8 mouse cellular contexts compared by ENCODE assay signal in genomic region chr9:100569798-100570625, GRCm38 (mm10). TPM values are rescaled to one million over a fixed set of nuclear protein-coding genes. Genes with fewer than 3 reads are reported as not detected.
A peak's percentile ranks its signal among the peaks of the same experiment; 100 is the strongest.
DNase-seq lines count a peak whose midpoint lies in the region; ATAC-seq and TF ChIP-seq lines count a peak whose summit lies in the region.

No protein-coding gene starts in this region.

- peaks cover 11% of the 10 kb centered on the region for H3K4me1 ChIP-seq in E14TG2a.4 (replicated peaks; ENCODE audit: low read depth, low read length)
- peaks cover 10% of the 10 kb centered on the region for H3K4me1 ChIP-seq in forebrain, embryonic 12.5 days
- peaks cover 2% of the 10 kb centered on the region; the same call in 1 of the 2 replicates for H3K4me1 ChIP-seq in liver, embryonic 16.5 days (ENCODE audit: control insufficient read depth, low read depth, low read length)
- H3K4me1 ChIP-seq in neural tube, embryonic 11.5 days (ENCODE audit: control insufficient read depth, insufficient read depth, low read length), result 0 out of 2 replicates have a peak, but pooled peaks cover 2% of the 10 kb centered on the region

- peak overlapping the region; percentile 80 for H3K9ac ChIP-seq in forebrain, embryonic 12.5 days
- H3K9ac ChIP-seq in liver, embryonic 16.5 days (ENCODE audit: low read depth, low read length), result no peak overlapping the region; the same call in 1 of the 2 replicates
- H3K9ac ChIP-seq in neural tube, embryonic 11.5 days (ENCODE audit: low read length), result peak overlapping the region; percentile 64

- H3K36me3 ChIP-seq in E14TG2a.4 (ENCODE audit: insufficient read depth, low read length), result no peaks in the 10 kb centered on the region
- no peaks in the 10 kb centered on the region for H3K36me3 ChIP-seq in forebrain, embryonic 12.5 days (replicated peaks)
- H3K36me3 ChIP-seq in liver, embryonic 16.5 days (ENCODE audit: control insufficient read depth, insufficient read depth), result no peaks in the 10 kb centered on the region
- no peaks in the 10 kb centered on the region for H3K36me3 ChIP-seq in neural tube, embryonic 11.5 days (ENCODE audit: control insufficient read depth, insufficient read depth, low read length)

- H3K4me2 ChIP-seq in forebrain, embryonic 12.5 days, result peak overlapping the region; percentile 86
- peak overlapping the region; percentile 69 for H3K4me2 ChIP-seq in liver, embryonic 16.5 days (ENCODE audit: low read depth, low read length)
- peak overlapping the region; percentile 65 for H3K4me2 ChIP-seq in neural tube, embryonic 11.5 days (ENCODE audit: low read depth)

- no peak for TF ChIP-seq CTCF in E14TG2a.4 (conservative IDR thresholded peaks at IDR 0.05; ENCODE audit: low read length)

- intact Hi-C loops in heart, postnatal 14 days (cut with DNase I), result no loop called here

- peak; percentile 47; the same call in 1 of the 2 replicates for ATAC-seq in forebrain, embryonic 12.5 days (ENCODE audit: low FRiP score)
- peak; percentile 47; the same call in 1 of the 2 replicates for ATAC-seq in liver, embryonic 16.5 days (ENCODE audit: low read depth)
- peak; percentile 45 for ATAC-seq in neural tube, embryonic 11.5 days (ENCODE audit: insufficient read depth, low FRiP score, low TSS enrichment)
- ATAC-seq in monocyte, adult 5-6 weeks (replicated peaks; ENCODE audit: insufficient number of reproducible peaks, low FRiP score, low TSS enrichment, poor library complexity, severe bottlenecking), result no peak

- DNase-seq in brain, adult 2 months (ENCODE audit: low read depth, low spot score), result peak; percentile 94
- peak; percentile 46 to 51 for DNase-seq in heart, postnatal 14 days
- DNase-seq in kidney, postnatal 25 days, result peak; percentile 51 to 77
- DNase-seq in neural tube, embryonic 11.5 days (ENCODE audit: low spot score), result peak; percentile 60

- H3K9me3 ChIP-seq in E14TG2a.4 (ENCODE audit: low read length), result no peaks in the 10 kb centered on the region
- H3K9me3 ChIP-seq in forebrain, embryonic 12.5 days, result no peaks in the 10 kb centered on the region
- no peaks in the 10 kb centered on the region for H3K9me3 ChIP-seq in liver, embryonic 16.5 days (replicated peaks; ENCODE audit: control insufficient read depth, low read length)
- H3K9me3 ChIP-seq in neural tube, embryonic 11.5 days (ENCODE audit: control insufficient read depth, low read length), result no peaks in the 10 kb centered on the region

- H3K4me3 ChIP-seq in E14TG2a.4 (replicated peaks; ENCODE audit: low read length), result peak overlapping the region; percentile 83
- H3K4me3 ChIP-seq in forebrain, embryonic 12.5 days (replicated peaks), result peak overlapping the region; percentile 72
- peak overlapping the region; percentile 52 for H3K4me3 ChIP-seq in liver, embryonic 16.5 days (ENCODE audit: low read depth, low read length)
- H3K4me3 ChIP-seq in neural tube, embryonic 11.5 days (ENCODE audit: low read depth, low read length), result peak overlapping the region; percentile 61

- H3K27ac ChIP-seq in forebrain, embryonic 12.5 days, result no peak overlapping the region
- H3K27ac ChIP-seq in liver, embryonic 16.5 days (ENCODE audit: low read length), result no peak overlapping the region
- 0 out of 2 replicates have a peak overlapping the region, but pooled peaks have one; percentile 39 for H3K27ac ChIP-seq in neural tube, embryonic 11.5 days (ENCODE audit: low read depth, low read length)

- H3K27me3 ChIP-seq in E14TG2a.4 (ENCODE audit: insufficient read depth, low read length), result peaks cover 64% of the 10 kb centered on the region
- peaks cover 8% of the 10 kb centered on the region; the same call in 1 of the 2 replicates for H3K27me3 ChIP-seq in forebrain, embryonic 12.5 days
- H3K27me3 ChIP-seq in liver, embryonic 16.5 days (ENCODE audit: control insufficient read depth, insufficient read depth, low read depth, low read length), result peaks cover 20% of the 10 kb centered on the region
- H3K27me3 ChIP-seq in neural tube, embryonic 11.5 days (ENCODE audit: control insufficient read depth, insufficient read depth, low read length), result no peaks in the 10 kb centered on the region

- WGBS in forebrain, embryonic 12.5 days, result 13% methylated on average over 32 of the region's 32 CpGs
- 7% methylated on average over 32 of the region's 32 CpGs for WGBS in liver, embryonic 16.5 days (ENCODE audit: insufficient replicate concordance)
- 11% methylated on average over 32 of the region's 32 CpGs for WGBS in neural tube, embryonic 11.5 days

RNA-seq across cellular contexts. Expression of gene Slc35g2, which starts 0.9 kb away (rescaled TPM):
- polyA plus RNA-seq in forebrain, embryonic 12.5 days (2016; fragmentation: Nextera tagmentation; extraction: Ambion mirVana), result 8.1 and 9.0 TPM in 2 replicates
- 1 to 10 TPM; 3.6 to 5.6 TPM for total RNA-seq in heart, postnatal 14 days (2021)
- 1.4 and 1.6 TPM in 2 replicates for polyA plus RNA-seq in liver, embryonic 16.5 days (2015; fragmentation: Nextera tagmentation; extraction: Ambion mirVana)
- polyA plus RNA-seq in neural tube, embryonic 11.5 days (2014; fragmentation: Nextera tagmentation; extraction: Ambion mirVana), result 5.2 and 7.4 TPM in 2 replicates
- not detected in 3 replicates for total RNA-seq in monocyte, adult 5-6 weeks (2017)

RNA-seq across cellular contexts. Expression of gene Nck1, which starts 24.1 kb away (rescaled TPM):
- polyA plus RNA-seq in forebrain, embryonic 12.5 days (2016; fragmentation: Nextera tagmentation; extraction: Ambion mirVana), result 63.6 and 68.6 TPM in 2 replicates
- total RNA-seq in heart, postnatal 14 days (2021), result 10 to 100 TPM; 49.8 to 56.2 TPM
- 22.1 and 23.4 TPM in 2 replicates for polyA plus RNA-seq in liver, embryonic 16.5 days (2015; fragmentation: Nextera tagmentation; extraction: Ambion mirVana)
- 75.2 and 75.9 TPM in 2 replicates for polyA plus RNA-seq in neural tube, embryonic 11.5 days (2014; fragmentation: Nextera tagmentation; extraction: Ambion mirVana)
- total RNA-seq in monocyte, adult 5-6 weeks (2017), result 73.1 to 81.8 TPM (median 81.6 TPM) in 3 replicates

RNA-seq across cellular contexts. Expression of gene Stag1, which starts 27.6 kb away (rescaled TPM):
- polyA plus RNA-seq in forebrain, embryonic 12.5 days (2016; fragmentation: Nextera tagmentation; extraction: Ambion mirVana), result 61.0 and 61.9 TPM in 2 replicates
- 10 to 100 TPM; 27.4 to 30.9 TPM for total RNA-seq in heart, postnatal 14 days (2021)
- polyA plus RNA-seq in liver, embryonic 16.5 days (2015; fragmentation: Nextera tagmentation; extraction: Ambion mirVana), result 13.9 and 15.1 TPM in 2 replicates
- 50.6 and 53.0 TPM in 2 replicates for polyA plus RNA-seq in neural tube, embryonic 11.5 days (2014; fragmentation: Nextera tagmentation; extraction: Ambion mirVana)
- 88.0 to 131 TPM (median 96.2 TPM) in 3 replicates for total RNA-seq in monocyte, adult 5-6 weeks (2017)
